Mouse (Mus musculus) kidney, adult 2 months (tissue): Measurements from ENCODE around the gene Ube2m.

Experiments used
- CTCF ChIP-seq: fragments of 200-500 bp; conservative IDR thresholded peaks from 2 replicates; pipeline ENCODE4 v1.5.1; 2011; ENCODE audit warnings: low read depth, mild to moderate bottlenecking, control low read depth, low read length, moderate library complexity, mixed read lengths; ENCODE audit not compliant: insufficient read depth, insufficient read length
- POLR2A ChIP-seq: fragments of 200-500 bp; IDR thresholded peaks from one replicate; pipeline ENCODE4 v1.6.1; 2011; ENCODE audit warnings: low read depth, low read length, control low read depth

GRCm38 (mm10) chr7:13042511-13042910 is 4.4 kb upstream of the Ube2m start:
- no peak for TF ChIP-seq POLR2A
- TF ChIP-seq CTCF, result no peak
